Mouse (Mus musculus) MEL (cell line): ENCODE results near the gene Schip1. TPM values are rescaled to one million over a fixed set of nuclear protein-coding genes. Genes with fewer than 3 reads are reported as not detected.

Experiments
- DNase-seq: peaks from one replicate; pipeline ENCODE4 v3.0.0; 2011; ENCODE audit warnings: low read depth, low spot score
- H3K27ac ChIP-seq: 2 replicates; pipeline ENCODE4 v1.5.1; 2012; ENCODE audit warnings: low read depth, mild to moderate bottlenecking, control low read depth, low read length, moderate library complexity; ENCODE audit not compliant: control insufficient read depth
- H3K27me3 ChIP-seq, 2 experiments: fragments of 150-350 bp in 1 of 2; sonication (generic) in 1 of 2; 2 replicates each; pipeline ENCODE4 v1.6.1; 2012; ENCODE audit warnings: low read length in 2 of 2, mild to moderate bottlenecking in 2 of 2, improper control_type of control experiment in 1 of 2, moderate library complexity in 1 of 2; ENCODE audit not compliant: insufficient read depth in 2 of 2, control insufficient read depth in 1 of 2
- H3K36me3 ChIP-seq, 2 experiments: 2 replicates each; pipeline ENCODE4 v1.6.1; 2012 to 2014; ENCODE audit warnings: low read length in 2 of 2, improper control_type of control experiment in 1 of 2, inconsistent platforms in 1 of 2, mild to moderate bottlenecking in 1 of 2; ENCODE audit not compliant: insufficient read depth in 2 of 2, control insufficient read depth in 1 of 2
- H3K4me1 ChIP-seq, 2 experiments: fragments of 150-350 bp in 1 of 2; sonication (generic) in 1 of 2; 2 replicates each; pipeline ENCODE4 v1.6.1; 2012; ENCODE audit warnings: low read length in 2 of 2, improper control_type of control experiment in 1 of 2, mild to moderate bottlenecking in 1 of 2; ENCODE audit not compliant: insufficient read depth in 2 of 2, control insufficient read depth in 1 of 2
- H3K4me3 ChIP-seq, 2 experiments: fragments of 150-350 bp in 1 of 2; sonication (generic) in 1 of 2; 2 replicates each; pipeline ENCODE4 v1.5.1; 2012; ENCODE audit warnings: low read depth in 2 of 2, low read length in 2 of 2, mild to moderate bottlenecking in 2 of 2, moderate library complexity in 2 of 2, control low read depth in 1 of 2, improper control_type of control experiment in 1 of 2; ENCODE audit not compliant: control insufficient read depth in 1 of 2, insufficient read depth in 1 of 2
- H3K79me2 ChIP-seq: 2 replicates; pipeline ENCODE4 v1.6.1; 2012; ENCODE audit warnings: mild to moderate bottlenecking, low read length, moderate library complexity; ENCODE audit not compliant: control insufficient read depth, poor library complexity, insufficient read depth
- H3K9ac ChIP-seq: 2 replicates; pipeline ENCODE4 v1.6.1; 2012; ENCODE audit warnings: low read depth, mild to moderate bottlenecking, control low read depth, low read length, moderate library complexity; ENCODE audit not compliant: control insufficient read depth, poor library complexity, severe bottlenecking
- H3K9me3 ChIP-seq: fragments of 150-350 bp; sonication (generic); replicated peaks from 2 replicates; pipeline ENCODE4 v1.6.1; 2012; ENCODE audit warnings: mild to moderate bottlenecking, low read length, improper control_type of control experiment, moderate library complexity; ENCODE audit not compliant: insufficient read depth
- BHLHE40 ChIP-seq: IDR thresholded peaks from 2 replicates; pipeline ENCODE4 v1.6.1; 2012; ENCODE audit warnings: low read depth, mild to moderate bottlenecking, inconsistent platforms, low read length, improper control_type of control experiment, borderline replicate concordance
- CHD1 ChIP-seq: IDR thresholded peaks from 2 replicates; pipeline ENCODE4 v1.6.1; 2012; ENCODE audit warnings: low read depth, mild to moderate bottlenecking, inconsistent platforms, low read length, improper control_type of control experiment
- CTCF ChIP-seq, 3 experiments: IDR thresholded peaks in 2 of 3; conservative IDR thresholded peaks in 1 of 3; 2 replicates each; pipeline ENCODE4 v1.5.1; 2011 to 2012; ENCODE audit warnings: low read length in 3 of 3, low read depth in 2 of 3, mild to moderate bottlenecking in 2 of 3, improper control_type of control experiment in 1 of 3, inconsistent platforms in 1 of 3, mixed read lengths in 1 of 3, moderate library complexity in 1 of 3; ENCODE audit not compliant: control insufficient read depth in 1 of 3, insufficient read depth in 1 of 3, poor library complexity in 1 of 3, severe bottlenecking in 1 of 3
- ELF1 ChIP-seq: IDR thresholded peaks from 2 replicates; pipeline ENCODE4 v1.6.1; 2014; ENCODE audit warnings: low read depth, mild to moderate bottlenecking, inconsistent platforms, low read length, improper control_type of control experiment, moderate library complexity
- KAT2A ChIP-seq: conservative IDR thresholded peaks from 2 replicates; pipeline ENCODE4 v1.6.1; 2012; ENCODE audit warnings: low read depth, low read length, improper control_type of control experiment, inconsistent platforms
- MAX ChIP-seq: IDR thresholded peaks from 2 replicates; pipeline ENCODE4 v1.6.1; 2011; ENCODE audit warnings: low read length, improper control_type of control experiment
- MXI1 ChIP-seq: IDR thresholded peaks from 2 replicates; pipeline ENCODE4 v1.6.1; 2011; ENCODE audit warnings: mild to moderate bottlenecking, low read depth, low read length, improper control_type of control experiment
- NRF1 ChIP-seq: IDR thresholded peaks from 2 replicates; pipeline ENCODE4 v1.6.1; 2014; ENCODE audit warnings: low read depth, mild to moderate bottlenecking, inconsistent platforms, low read length, improper control_type of control experiment, moderate library complexity; ENCODE audit not compliant: poor library complexity, insufficient read depth, severe bottlenecking
- POLR2AphosphoS2 ChIP-seq: IDR thresholded peaks from 2 replicates; pipeline ENCODE4 v1.6.1; 2011; ENCODE audit warnings: low read length, improper control_type of control experiment
- RCOR1 ChIP-seq: IDR thresholded peaks from 2 replicates; pipeline ENCODE4 v1.6.1; 2012; ENCODE audit warnings: low read depth, mild to moderate bottlenecking, inconsistent platforms, low read length, improper control_type of control experiment
- SIN3A ChIP-seq: IDR thresholded peaks from 2 replicates; pipeline ENCODE4 v1.6.1; 2012; ENCODE audit warnings: low read length, improper control_type of control experiment, inconsistent platforms
- SMC3 ChIP-seq: IDR thresholded peaks from 2 replicates; pipeline ENCODE4 v1.6.1; 2011; ENCODE audit warnings: low read depth, low read length, improper control_type of control experiment
- ZC3H11A ChIP-seq: IDR thresholded peaks from 2 replicates; pipeline ENCODE4 v1.6.1; 2012; ENCODE audit warnings: low read depth, mild to moderate bottlenecking, inconsistent platforms, low read length, improper control_type of control experiment
- ZMIZ1 ChIP-seq: IDR thresholded peaks from 2 replicates; pipeline ENCODE4 v1.6.1; 2012; ENCODE audit warnings: low read depth, mild to moderate bottlenecking, inconsistent platforms, low read length, improper control_type of control experiment, moderate library complexity
- ZNF384 ChIP-seq: IDR thresholded peaks from 2 replicates; pipeline ENCODE4 v1.6.1; 2012; ENCODE audit warnings: low read depth, mild to moderate bottlenecking, inconsistent platforms, low read length, improper control_type of control experiment
- polyA plus RNA-seq, 2 experiments: library from polyadenylated mRNA; stranded (reverse) in 1 of 2; unstranded in 1 of 2; fragments of >175 nt in 1 of 2; fragments of >200 nt in 1 of 2; gene quantifications; 2 replicates each; pipeline versions ENCODE4 v1.2.1 to v1.2.4; 2012; ENCODE audit warnings: low replicate concordance in 2 of 2, low read depth in 1 of 2; ENCODE audit not compliant: insufficient read length in 2 of 2, insufficient read depth in 1 of 2, missing spikeins in 1 of 2
- total RNA-seq: library from RNA; depleted of rRNA; stranded (reverse); fragments of 300-350 nt; gene quantifications from 2 replicates; pipeline ENCODE4 v1.2.3, GENCODE M21; 2012

Schip1 gene
- total and polyA plus RNA-seq, 3 experiments: 10.1 to 12.4 TPM; not detected in 1

DNA sequence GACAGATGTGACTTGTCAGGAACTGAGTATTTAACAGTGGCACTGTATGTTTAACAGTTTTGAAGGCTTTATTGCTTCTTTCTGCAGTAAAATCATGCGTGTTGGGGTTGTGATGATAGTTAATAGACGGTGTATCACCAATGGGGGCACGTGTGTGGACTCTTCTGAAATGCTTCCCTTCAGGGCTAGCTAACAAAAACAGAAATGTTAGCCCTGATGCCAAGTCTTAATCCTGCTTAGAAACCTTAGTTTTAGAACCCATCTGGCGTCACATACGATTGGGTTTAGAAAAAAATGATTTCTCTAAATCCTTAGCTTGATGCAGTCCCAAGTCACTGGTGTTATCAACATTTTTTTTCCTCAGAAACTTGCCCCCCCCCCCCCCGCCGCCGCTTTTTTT is 509.5 kb downstream of the Schip1 start:
- no peak overlapping the region for H3K4me3 ChIP-seq
- no peaks in the 10 kb centered on the region for H3K79me2 ChIP-seq
- H3K4me1 ChIP-seq: no peaks in the 10 kb centered on the region
- no peak overlapping the region for H3K27ac ChIP-seq
- no peaks in the 10 kb centered on the region for H3K36me3 ChIP-seq
- no peak for DNase-seq
- H3K27me3 ChIP-seq: no peaks in the 10 kb centered on the region
- no peak overlapping the region for H3K9ac ChIP-seq
- no peaks in the 10 kb centered on the region for H3K9me3 ChIP-seq
- TF ChIP-seq CTCF (IDR thresholded peaks at IDR 0.05 in 2 of 3, conservative IDR thresholded peaks at IDR 0.05 in 1 of 3; ENCODE audit: control insufficient read depth in 1 of 3, insufficient read depth in 1 of 3, low read depth in 2 of 3, low read length in 3 of 3, poor library complexity in 1 of 3, severe bottlenecking in 1 of 3) (no peak), ELF1 (no peak)
- TF ChIP-seq, all 39 proteins: peak for 0

- H3K9me3 ChIP-seq: no peaks in the 10 kb centered on the region
- no peaks in the 10 kb centered on the region for H3K79me2 ChIP-seq
- H3K4me3 ChIP-seq: no peak overlapping the region
- no peaks in the 10 kb centered on the region for H3K4me1 ChIP-seq
- no peak overlapping the region for H3K27ac ChIP-seq
- no peak for TF ChIP-seq MAX
- TF ChIP-seq MXI1: no peak
- TF ChIP-seq POLR2AphosphoS2: no peak
- TF ChIP-seq CHD1: no peak
- TF ChIP-seq ZC3H11A: no peak
- TF ChIP-seq SIN3A: no peak
- no peak for TF ChIP-seq ELF1
- TF ChIP-seq RCOR1: no peak
- TF ChIP-seq NRF1: no peak
- no peak for TF ChIP-seq BHLHE40
- no peak for TF ChIP-seq SMC3
- no peak for TF ChIP-seq KAT2A
- H3K36me3 ChIP-seq: no peaks in the 10 kb centered on the region
- no peak overlapping the region for H3K9ac ChIP-seq
- DNase-seq: no peak
- H3K27me3 ChIP-seq: no peaks in the 10 kb centered on the region
These were observed 510.0 kb downstream of the Schip1 start for GRCm38 (mm10) chr3:68574565-68574964.

DNA sequence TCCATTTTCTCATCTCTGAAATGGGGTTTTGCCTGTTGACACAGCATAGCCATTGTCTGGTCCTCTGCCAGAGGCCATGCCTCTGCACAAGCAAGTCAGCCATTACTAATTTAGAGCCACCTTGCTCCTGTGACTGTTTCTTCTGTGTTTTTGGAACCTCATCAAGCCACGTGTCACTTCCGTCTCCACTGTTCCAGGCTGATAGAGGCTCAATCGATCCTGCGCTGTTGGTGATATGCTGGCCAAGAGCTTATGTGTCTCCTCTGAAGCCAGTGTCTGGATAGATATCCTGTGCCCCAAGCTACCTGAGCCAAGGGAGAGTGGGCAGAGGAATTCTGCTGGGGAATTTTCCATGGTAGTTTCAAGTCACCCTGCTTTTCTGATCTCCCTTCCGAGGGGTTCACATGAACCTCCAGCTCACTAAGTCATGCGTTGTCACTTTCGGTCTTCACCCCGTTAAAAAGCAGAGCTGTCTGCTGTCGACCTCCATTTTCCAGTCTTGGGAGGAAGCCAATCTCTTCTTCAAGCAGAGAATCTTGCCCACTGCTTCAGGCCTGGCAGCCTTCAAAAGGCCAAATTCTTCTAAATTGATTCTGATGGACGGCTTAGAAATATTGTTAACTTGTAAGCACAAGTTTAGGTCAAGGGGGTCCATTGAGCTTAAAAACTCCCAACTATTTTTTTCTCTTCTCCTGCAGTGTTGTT is 511.2 kb downstream of the Schip1 start:
- DNase-seq: no peak
- no peak for TF ChIP-seq ZNF384
- no peak for TF ChIP-seq SMC3
- TF ChIP-seq ZMIZ1: no peak

More for the DNA sequence above, 511.2 kb downstream of the Schip1 start:
- H3K9me3 ChIP-seq: no peaks in the 10 kb centered on the region
- H3K9ac ChIP-seq: no peak overlapping the region
- H3K4me1 ChIP-seq: no peaks in the 10 kb centered on the region
- H3K36me3 ChIP-seq: no peaks in the 10 kb centered on the region
- H3K27ac ChIP-seq: no peak overlapping the region
- no peak overlapping the region for H3K4me3 ChIP-seq
- no peaks in the 10 kb centered on the region for H3K27me3 ChIP-seq
- H3K79me2 ChIP-seq: no peaks in the 10 kb centered on the region
